Comparison of ENCODE assay signal across 8 mouse cellular contexts in genomic region chr11:61174821-61175658, GRCm38 (mm10). TPM values are rescaled to one million over a fixed set of nuclear protein-coding genes. Genes with fewer than 3 reads are reported as not detected.
A peak's percentile ranks its signal among the peaks of the same experiment; 100 is the strongest.
DNase-seq lines count a peak whose midpoint lies in the region; ATAC-seq and TF ChIP-seq lines count a peak whose summit lies in the region.

Gene Usp22, minus strand, starts transcription at chr11:61175055.

- POLR2A ChIA-PET in Patski (lab: Charles Lee) = interaction anchor here (0.8 to 1.2 kb wide), 2 partner anchors 19 to 88 kb away, joined by 3 to 6 read pairs; no protein-coding TSS in a partner anchor

- DNase-seq in Patski (ENCODE audit: low read depth, low spot score) = peak; percentile 96
- peak; percentile 99 for DNase-seq in cerebellum, postnatal 14 days
- peak; percentile 100 for DNase-seq in frontal cortex, postnatal 14 days (ENCODE audit: low spot score in 2 of 2)
- peak; percentile 93 to 98 for DNase-seq in layer of hippocampus, postnatal 25 days (ENCODE audit: extremely low spot score in 1 of 2, low spot score in 1 of 2)
- DNase-seq in lung, postnatal 25 days (ENCODE audit: low spot score) = peak; percentile 100
- DNase-seq in retina, embryonic 14.5 days (ENCODE audit: low spot score) = peak; percentile 100
- DNase-seq in thymus, postnatal 4 days = peak; percentile 99

- TF ChIP-seq CTCF in Patski (IDR thresholded peaks at IDR 0.05) = no peak

- H3K4me3 ChIP-seq in hindbrain, embryonic 13.5 days = peak within 1 kb of the TSS; percentile 99

- peak within 1 kb of the TSS; percentile 100 for H3K9ac ChIP-seq in hindbrain, embryonic 13.5 days

- H3K27me3 ChIP-seq in Patski = peaks cover 5% of the 10 kb centered on the region
- no peaks in the 10 kb centered on the region for H3K27me3 ChIP-seq in hindbrain, embryonic 13.5 days

- in situ Hi-C loops in Patski (cut with MboI; ENCODE audit: low pct_unique_long_range_greater_than_20kb) = no loop called here

- H3K27ac ChIP-seq in hindbrain, embryonic 13.5 days = peak within 1 kb of the TSS; percentile 99

- H3K4me1 ChIP-seq in hindbrain, embryonic 13.5 days (replicated peaks) = peaks cover 43% of the 10 kb centered on the region

- H3K4me2 ChIP-seq in hindbrain, embryonic 13.5 days = peak within 1 kb of the TSS; percentile 76

- WGBS in hindbrain, embryonic 13.5 days = under 1% methylated on average over 69 of the region's 69 CpGs

- H3K36me3 ChIP-seq in hindbrain, embryonic 13.5 days = no peaks in the 10 kb centered on the region

- no peaks in the 10 kb centered on the region for H3K9me3 ChIP-seq in hindbrain, embryonic 13.5 days

- CTCF ChIA-PET in Patski (lab: Charles Lee) = interaction anchor here (1.0 to 1.1 kb wide), 2 partner anchors 18 to 57 kb away, joined by 3 read pairs; no protein-coding TSS in a partner anchor

- peak; percentile 98 for ATAC-seq in Patski
- peak; percentile 97 for ATAC-seq in hindbrain, embryonic 13.5 days (ENCODE audit: low FRiP score)

RNA-seq across cellular contexts. Expression of gene Usp22, which starts in this region (rescaled TPM):
- 87.8 TPM for polyA plus RNA-seq in Patski (2021)
- polyA plus RNA-seq in hindbrain, embryonic 13.5 days (2015; fragmentation: Nextera tagmentation; extraction: Ambion mirVana) = 355 and 383 TPM in 2 replicates
- total RNA-seq in layer of hippocampus, postnatal 25 days (2021) = 100 to 1,000 TPM; 218 to 235 TPM

Comparison
In these comparisons a context has a peak if more than half of its experiments do, and no peak if none do; other contexts are left out.
1. Peak in every context shown above with its lines: DNase-seq, ATAC-seq, H3K4me3 ChIP-seq and H3K27ac ChIP-seq.